Mouse (Mus musculus): ENCODE data around the gene A330070K13Rik.

- TF ChIP-seq CTCF (IDR thresholded peaks at IDR 0.05; ENCODE audit: extremely low read depth, insufficient read length, insufficient replicate concordance, low read depth, low read length) = no peak
- no peak for TF ChIP-seq POLR2A (IDR thresholded peaks at IDR 0.05; ENCODE audit: low read depth, low read length)
These were observed 9.4 kb upstream of the A330070K13Rik start for GRCm38 (mm10) chr5:130393618-130394355.
